Mouse (Mus musculus) stomach, embryonic 16.5 days (tissue): ENCODE results near the gene Slc9c1. TPM values are rescaled to one million over a fixed set of nuclear protein-coding genes. Genes with fewer than 3 reads are reported as not detected.

Experiments used
- ATAC-seq: fragments of 200-750 bp; cut with Nextera tagmentation; 2 replicates; pipeline ENCODE4 v1.8.0; 2017; ENCODE audit warnings: moderate number of reproducible peaks, moderate TSS enrichment; ENCODE audit not compliant: insufficient read depth, low FRiP score
- H3K27ac ChIP-seq: fragments of 300-500 bp; sonication (generic); 2 replicates; pipeline ENCODE4 v1.5.1; 2014; ENCODE audit warnings: low read length
- H3K27me3 ChIP-seq: fragments of 300-500 bp; sonication (generic); 2 replicates; pipeline ENCODE4 v1.6.1; 2014; ENCODE audit warnings: low read length, control low read depth, mixed read lengths; ENCODE audit not compliant: control insufficient read depth, insufficient read depth
- H3K36me3 ChIP-seq: fragments of 300-500 bp; sonication (generic); 2 replicates; pipeline ENCODE4 v1.6.1; 2014; ENCODE audit warnings: low read length; ENCODE audit not compliant: control insufficient read depth, insufficient read depth
- H3K4me1 ChIP-seq: fragments of 300-500 bp; sonication (generic); 2 replicates; pipeline ENCODE4 v1.6.1; 2014; ENCODE audit warnings: low read length, control low read depth, mixed read lengths; ENCODE audit not compliant: control insufficient read depth, insufficient read depth
- H3K4me2 ChIP-seq: fragments of 300-500 bp; sonication (generic); 2 replicates; pipeline ENCODE4 v1.6.1; 2014; ENCODE audit warnings: low read depth, low read length, mixed read lengths
- H3K4me3 ChIP-seq: fragments of 300-500 bp; sonication (generic); replicated peaks from 2 replicates; pipeline ENCODE4 v1.5.1; 2014; ENCODE audit warnings: mild to moderate bottlenecking, low read length
- H3K9ac ChIP-seq: fragments of 300-500 bp; sonication (generic); 2 replicates; pipeline ENCODE4 v1.6.1; 2014; ENCODE audit warnings: low read length
- H3K9me3 ChIP-seq: fragments of 300-500 bp; sonication (generic); replicated peaks from 2 replicates; pipeline ENCODE4 v1.6.1; 2016; ENCODE audit warnings: low read length, control low read depth; ENCODE audit not compliant: control insufficient read depth
- WGBS: fragments of 180-500 bp; shearing (Covaris S2); extraction: QIAGEN DNeasy Blood & Tissue Kit; methylation state at CpG from one replicate; pipeline ENCODE4 v1.1.7; 2014; 5-methylcytosine and 5-hydroxymethylcytosine counted together
- polyA plus RNA-seq: library from polyadenylated mRNA; unstranded; fragments of >200 nt; fragmentation: Nextera tagmentation; extraction: Ambion mirVana; gene quantifications from 2 replicates; pipeline ENCODE4 v1.2.1, GENCODE M21; 2015

The Slc9c1 gene
- polyA plus RNA-seq, 1 experiment from 2014 or later = not detected

- Histone ChIP-seq H3K4me1 (no peaks in the 10 kb centered on the region), H3K4me2 (no peak overlapping the region), H3K36me3 (no peaks in the 10 kb centered on the region), H3K27me3 (no peaks in the 10 kb centered on the region), H3K9ac (no peak overlapping the region), H3K9me3 (no peaks in the 10 kb centered on the region), H3K27ac (no peak overlapping the region), H3K4me3 (no peak overlapping the region)
- ATAC-seq = no peak
- WGBS = 59% methylated on average over 3 of the region's 3 CpGs
Observed at GRCm38 (mm10) chr16:45561747-45562146, 26.6 kb downstream of the Slc9c1 start.

- Histone ChIP-seq H3K27ac (no peak overlapping the region), H3K4me1 (no peaks in the 10 kb centered on the region), H3K9ac (no peak overlapping the region), H3K4me2 (no peak overlapping the region), H3K4me3 (no peak overlapping the region), H3K9me3 (no peaks in the 10 kb centered on the region), H3K36me3 (no peaks in the 10 kb centered on the region), H3K27me3 (no peaks in the 10 kb centered on the region)
- ATAC-seq = no peak
- WGBS = 83% methylated on average over 3 of the region's 3 CpGs
Observed at GRCm38 (mm10) chr16:45572307-45572706, 37.2 kb downstream of the Slc9c1 start.

- H3K9me3 ChIP-seq = no peaks in the 10 kb centered on the region
- H3K4me1 ChIP-seq = no peaks in the 10 kb centered on the region
- H3K36me3 ChIP-seq = no peaks in the 10 kb centered on the region
- no peak overlapping the region for H3K4me2 ChIP-seq
- no peak overlapping the region for H3K9ac ChIP-seq
- no peak for ATAC-seq
- H3K27ac ChIP-seq = no peak overlapping the region
- H3K27me3 ChIP-seq = no peaks in the 10 kb centered on the region
- WGBS = 51% methylated on average over 12 of the region's 12 CpGs
- no peak overlapping the region for H3K4me3 ChIP-seq
Observed at GRCm38 (mm10) chr16:45579883-45580282, 44.8 kb downstream of the Slc9c1 start.

GRCm38 (mm10) chr16:45582512-45582911 lies 47.4 kb downstream of the Slc9c1 start:
- Histone ChIP-seq H3K9ac (no peak overlapping the region), H3K9me3 (no peaks in the 10 kb centered on the region), H3K4me2 (no peak overlapping the region), H3K36me3 (no peaks in the 10 kb centered on the region), H3K4me1 (no peaks in the 10 kb centered on the region), H3K27ac (no peak overlapping the region), H3K4me3 (no peak overlapping the region), H3K27me3 (no peaks in the 10 kb centered on the region)
- WGBS = 28% methylated on average over 2 of the region's 2 CpGs
- ATAC-seq = no peak

GRCm38 (mm10) chr16:45593656-45594055 lies 58.5 kb downstream of the Slc9c1 start:
- Histone ChIP-seq H3K27me3 (no peaks in the 10 kb centered on the region), H3K4me1 (no peaks in the 10 kb centered on the region), H3K4me3 (no peak overlapping the region), H3K9me3 (no peaks in the 10 kb centered on the region), H3K27ac (no peak overlapping the region), H3K4me2 (no peak overlapping the region), H3K36me3 (no peaks in the 10 kb centered on the region), H3K9ac (no peak overlapping the region)
- 64% methylated on average over 1 of the region's 1 CpGs for WGBS
- ATAC-seq = no peak

- no peaks in the 10 kb centered on the region for H3K4me1 ChIP-seq
- no peak overlapping the region for H3K9ac ChIP-seq
- H3K27ac ChIP-seq = no peak overlapping the region
- H3K9me3 ChIP-seq = no peaks in the 10 kb centered on the region
- H3K4me2 ChIP-seq = no peak overlapping the region
- H3K36me3 ChIP-seq = no peaks in the 10 kb centered on the region
- no peak for ATAC-seq
- H3K27me3 ChIP-seq = no peaks in the 10 kb centered on the region
- no peak overlapping the region for H3K4me3 ChIP-seq
Observed at GRCm38 (mm10) chr16:45595494-45595893, 60.4 kb downstream of the Slc9c1 start.

- WGBS = 22% methylated on average over 4 of the region's 4 CpGs
- Histone ChIP-seq H3K27ac (peak overlapping the region; percentile 11; the same call in 1 of the 2 replicates), H3K9me3 (no peaks in the 10 kb centered on the region), H3K36me3 (no peaks in the 10 kb centered on the region), H3K4me1 (peaks cover 3% of the 10 kb centered on the region; the same call in 1 of the 2 replicates), H3K27me3 (no peaks in the 10 kb centered on the region), H3K4me3 (no peak overlapping the region), H3K9ac (no peak overlapping the region), H3K4me2 (no peak overlapping the region)
- peak; percentile 70 for ATAC-seq
Observed at GRCm38 (mm10) chr16:45608481-45608954, 73.4 kb downstream of the Slc9c1 start.

- 58% methylated on average over 3 of the region's 3 CpGs for WGBS
- no peaks in the 10 kb centered on the region for H3K27me3 ChIP-seq
- no peak for ATAC-seq
Observed at GRCm38 (mm10) chr16:45609300-45609699, 74.2 kb downstream of the Slc9c1 start.

GRCm38 (mm10) chr16:45610267-45610666 lies 75.2 kb downstream of the Slc9c1 start, which contains the start of gene Gcsam:
TSS of gene Gcsam (plus strand) at chr16:45610380.
- H3K9me3 ChIP-seq = no peaks in the 10 kb centered on the region
- no peaks in the 10 kb centered on the region for H3K36me3 ChIP-seq
- no peak within 1 kb of the TSS for H3K4me3 ChIP-seq
- no peaks in the 10 kb centered on the region for H3K27me3 ChIP-seq
- H3K4me2 ChIP-seq = no peak within 1 kb of the TSS
- no peak within 1 kb of the TSS for H3K9ac ChIP-seq
- 45% methylated on average over 4 of the region's 4 CpGs for WGBS
- no peak within 1 kb of the TSS for H3K27ac ChIP-seq
- H3K4me1 ChIP-seq = peaks cover 3% of the 10 kb centered on the region; the same call in 1 of the 2 replicates
- peak; percentile 68; the same call in 1 of the 2 replicates for ATAC-seq

More at GRCm38 (mm10) chr16:45609300-45609699, 74.2 kb downstream of the Slc9c1 start:
- Histone ChIP-seq H3K4me1 (peaks cover 3% of the 10 kb centered on the region; the same call in 1 of the 2 replicates), H3K36me3 (no peaks in the 10 kb centered on the region), H3K9ac (no peak overlapping the region), H3K4me3 (no peak overlapping the region), H3K9me3 (no peaks in the 10 kb centered on the region), H3K4me2 (no peak overlapping the region), H3K27ac (0 out of 2 replicates have a peak overlapping the region, but pooled peaks have one; percentile 11)
